Mouse (Mus musculus): ENCODE measurements around the gene Abhd10.

Gene Abhd10

DNA sequence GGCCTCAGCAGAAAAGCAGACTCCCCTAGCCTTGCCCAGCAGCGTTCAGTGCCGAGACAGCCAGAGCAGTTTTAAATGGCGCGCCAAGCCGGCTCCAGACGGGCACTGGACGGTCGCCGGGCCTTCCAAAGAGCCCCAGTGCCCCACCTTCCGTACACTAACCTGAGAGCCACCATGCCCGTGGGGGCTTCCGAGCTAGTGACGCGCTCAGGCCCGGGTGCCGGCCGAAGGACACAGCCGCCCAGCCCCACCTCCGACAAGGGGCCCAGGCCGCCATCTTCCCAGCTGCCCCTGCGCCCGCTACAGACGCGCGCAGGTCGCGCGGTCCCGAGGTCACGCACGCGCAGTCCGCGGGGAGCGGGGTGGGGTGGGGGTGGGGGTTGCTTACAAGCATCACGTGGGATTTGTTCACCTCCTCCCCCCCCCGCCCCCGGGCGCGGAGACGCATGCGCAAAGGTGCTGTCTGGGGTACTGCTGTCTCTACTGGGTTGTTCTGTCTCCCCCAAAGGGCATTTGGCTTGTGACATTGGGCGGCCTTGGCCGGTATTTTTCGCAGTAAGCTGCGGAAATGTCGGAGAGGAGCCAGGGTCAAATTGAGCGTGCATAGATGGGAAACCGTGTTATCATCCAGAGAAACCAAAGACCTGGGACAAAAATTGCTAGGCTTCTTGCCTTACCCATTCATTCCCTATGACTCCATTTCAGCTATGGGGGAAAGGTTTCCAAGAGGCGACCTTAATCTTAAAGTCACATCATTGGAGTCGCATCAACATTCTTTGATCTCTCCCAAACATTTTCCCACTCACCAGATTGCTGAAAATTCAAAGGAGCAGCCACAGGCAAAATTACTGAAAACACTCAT is at the start of gene Abhd10:
Abhd10 (minus strand) TSS at position 341 of the 862 bp plus-strand sequence.
- peak; percentile 91 for DNase-seq (ENCODE audit: low read depth, low spot score)

DNA sequence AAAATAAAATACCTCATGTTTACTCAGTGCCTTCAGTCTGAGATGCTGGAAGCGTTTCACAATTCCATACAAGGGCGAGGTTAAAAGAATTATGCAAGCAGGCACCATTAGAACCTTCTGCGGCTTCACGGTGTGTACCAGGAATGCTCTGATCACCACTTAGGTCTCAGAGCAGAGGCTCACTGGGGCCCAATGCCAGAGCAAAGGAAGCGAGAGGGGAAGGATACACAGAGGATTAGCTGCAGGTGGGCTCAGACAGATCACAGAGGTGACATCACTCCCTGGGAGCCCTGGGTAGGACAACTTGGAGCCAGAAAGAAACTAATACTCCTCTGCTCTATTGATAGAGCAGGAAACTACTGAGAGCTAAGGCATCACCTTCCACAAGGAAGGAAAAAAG is 48.5 kb upstream of the Abhd10 start:
- DNase-seq (ENCODE audit: low read depth, low spot score), result no peak

DNA sequence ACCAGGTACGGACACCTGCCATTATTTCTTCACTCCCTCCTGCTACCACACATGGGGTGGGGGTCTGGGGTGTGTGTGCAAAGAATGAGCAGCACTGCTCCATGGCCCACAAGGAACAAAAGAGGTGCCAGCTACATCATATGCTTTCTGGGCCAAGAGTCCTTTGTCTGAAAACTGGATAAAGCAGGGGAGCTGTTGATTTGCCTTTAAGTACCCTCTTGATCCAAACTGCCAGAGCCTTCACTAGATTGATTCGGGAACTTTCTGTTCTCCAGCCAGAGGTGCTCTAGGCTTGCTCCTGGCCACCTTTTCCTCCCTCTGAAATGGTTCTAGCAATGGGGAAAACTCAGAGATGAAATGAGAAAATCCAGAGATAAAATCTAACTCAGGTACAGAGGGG is 46.6 kb upstream of the Abhd10 start:
- DNase-seq (ENCODE audit: low read depth, low spot score), result no peak

DNA sequence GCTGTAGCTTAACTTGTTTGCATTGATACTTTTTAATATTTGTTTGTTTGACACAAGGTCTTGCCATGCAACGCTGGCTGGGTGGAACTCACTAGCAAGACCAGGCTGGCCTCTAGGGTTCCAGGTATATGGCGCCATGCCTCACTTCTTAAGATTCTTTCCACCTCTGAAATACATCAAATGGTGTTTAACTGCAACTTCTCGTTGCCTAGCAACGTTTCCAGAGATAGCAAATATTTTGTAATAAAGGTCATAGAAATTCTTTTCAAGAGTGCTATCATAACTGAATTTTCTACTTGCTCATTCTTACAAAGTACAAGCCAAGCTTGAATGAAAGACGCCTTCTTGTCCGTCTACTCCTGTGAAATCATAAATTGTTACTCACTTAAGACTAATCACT is 44.9 kb upstream of the Abhd10 start:
- no peak for DNase-seq (ENCODE audit: low read depth, low spot score)

DNA sequence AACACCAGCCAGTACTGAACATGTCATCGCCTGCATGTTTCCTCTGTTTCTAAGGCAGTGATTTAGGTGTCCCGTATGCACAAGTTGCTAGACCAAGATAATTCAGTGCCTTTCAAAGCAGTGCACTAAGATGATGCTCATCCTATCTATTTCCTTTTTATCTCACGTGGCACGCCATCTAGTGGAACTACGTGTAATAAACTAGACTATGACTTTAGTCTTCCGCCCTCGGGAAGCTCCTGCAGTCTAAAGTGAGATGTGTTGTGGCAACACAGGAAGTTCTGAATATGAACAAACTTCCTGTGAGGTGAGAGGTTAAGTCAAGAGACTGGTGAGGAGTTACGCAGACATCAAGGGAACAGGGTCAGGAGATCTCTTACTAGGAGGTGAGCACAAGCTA is 43.9 kb upstream of the Abhd10 start:
- DNase-seq (ENCODE audit: low read depth, low spot score), result no peak

DNA sequence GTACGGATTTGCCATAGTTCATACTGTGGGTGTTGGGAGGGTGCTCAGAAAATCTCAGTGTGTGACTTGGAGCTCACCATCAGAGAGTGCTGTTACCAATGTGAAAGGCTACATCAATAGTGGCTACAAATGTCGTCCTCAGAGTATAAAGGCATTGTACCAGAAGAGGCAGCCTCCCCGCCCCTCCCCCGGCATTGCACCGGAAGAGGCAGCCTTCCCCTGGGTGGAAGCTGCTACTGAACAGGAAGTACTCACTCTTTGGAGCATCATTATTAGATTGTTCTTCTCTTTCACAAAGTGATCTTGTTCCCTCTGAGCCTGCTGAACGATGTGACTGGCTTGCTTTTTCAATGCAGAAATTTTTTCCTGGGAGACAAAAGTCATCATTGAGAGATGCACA is 37.2 kb upstream of the Abhd10 start:
- no peak for DNase-seq (ENCODE audit: low read depth, low spot score)

DNA sequence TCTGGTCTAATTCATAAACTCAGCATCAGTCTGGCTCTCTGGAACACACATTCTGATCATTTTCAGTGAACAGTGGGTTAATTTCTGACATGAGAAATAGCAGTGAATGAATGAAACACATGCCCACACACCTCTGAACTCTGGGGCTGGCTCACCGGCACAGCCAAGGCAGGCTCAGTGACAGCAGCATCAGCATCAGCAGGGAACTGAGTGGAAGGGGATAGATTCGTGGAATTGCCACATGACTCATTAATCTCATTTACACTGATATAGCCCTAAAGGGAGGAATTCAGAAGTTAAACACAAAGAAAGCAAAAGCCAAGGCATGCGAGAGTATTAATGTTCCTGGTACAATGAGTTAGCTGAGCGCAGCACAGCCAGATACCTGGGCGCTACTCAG is 32.1 kb upstream of the Abhd10 start:
- DNase-seq (ENCODE audit: low read depth, low spot score), result no peak

DNA sequence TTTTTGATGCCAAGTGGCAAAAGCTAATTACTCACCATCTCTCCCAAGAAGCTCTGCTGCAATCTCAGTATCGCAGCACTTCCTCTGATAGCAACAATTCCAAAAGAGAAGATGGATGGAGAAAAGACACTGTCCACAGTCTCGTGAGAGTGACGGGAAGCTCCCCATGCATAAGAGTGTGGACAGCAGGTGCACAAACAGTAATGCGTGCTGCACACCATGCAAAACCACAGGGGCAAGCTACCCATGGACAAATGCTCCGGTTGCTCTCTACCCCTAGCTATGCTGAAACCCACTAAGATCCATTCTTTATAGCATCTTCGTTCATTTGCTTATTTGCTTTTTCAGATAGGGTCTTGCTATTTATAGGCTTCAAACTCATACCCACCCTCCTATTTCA is 28.2 kb upstream of the Abhd10 start:
- no peak for DNase-seq (ENCODE audit: low read depth, low spot score)

DNA sequence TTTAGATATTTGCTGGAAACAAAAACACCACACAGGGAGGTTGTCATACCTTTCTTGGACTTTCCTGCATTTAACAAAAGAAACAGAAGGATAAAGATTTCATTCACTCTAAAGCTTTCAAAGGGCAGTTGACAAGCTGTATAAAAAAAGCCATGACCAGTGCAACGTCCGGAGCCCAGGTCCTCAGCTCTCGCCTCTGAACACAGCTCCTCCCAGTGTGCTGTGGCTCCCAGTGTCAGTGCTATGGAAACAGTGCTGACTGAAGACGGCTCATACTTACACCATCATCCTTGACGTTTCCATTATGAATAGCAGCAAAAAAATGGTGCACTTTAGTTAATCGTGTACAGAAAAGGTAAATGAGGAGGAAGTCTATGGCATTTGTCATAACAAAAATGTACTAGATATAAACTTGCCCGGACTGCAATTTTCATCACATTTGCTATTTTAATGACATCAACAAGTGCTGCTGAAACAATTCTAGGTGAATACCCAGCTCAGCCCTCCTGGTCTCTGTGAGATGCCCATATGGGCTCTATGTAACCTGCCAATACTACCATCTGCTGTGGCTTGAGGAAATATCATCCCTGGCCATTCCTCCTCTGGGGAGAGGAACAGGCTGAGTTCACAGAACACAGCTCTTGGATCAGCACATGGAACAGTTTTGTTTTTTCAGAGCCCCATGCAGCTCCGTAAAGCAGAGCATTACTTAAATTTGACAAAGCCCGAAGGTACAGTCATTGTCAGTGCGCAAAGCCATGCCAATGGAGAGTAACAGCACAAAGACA is 25.3 kb upstream of the Abhd10 start:
- DNase-seq (ENCODE audit: low read depth, low spot score), result no peak

DNA sequence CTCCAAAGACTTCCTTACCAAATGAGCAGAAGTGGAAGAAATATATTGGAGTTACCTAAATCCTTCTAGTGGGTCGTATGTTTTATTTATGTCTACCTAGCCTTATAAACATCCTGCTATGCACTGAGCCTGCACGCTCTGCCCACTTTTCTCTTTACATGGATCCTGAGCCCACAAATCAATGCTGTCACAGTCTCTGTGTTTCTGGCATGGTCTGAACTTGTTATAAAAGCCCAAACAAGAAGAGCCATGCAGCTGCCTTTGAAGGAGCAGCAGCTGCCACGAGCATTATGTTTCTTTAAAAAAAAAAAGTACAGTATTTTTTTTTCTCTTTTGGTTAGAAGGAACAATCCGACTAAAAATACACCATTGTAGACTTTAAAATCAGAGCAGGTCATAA is 24.7 kb upstream of the Abhd10 start:
- DNase-seq (ENCODE audit: low read depth, low spot score), result peak; percentile 34

DNA sequence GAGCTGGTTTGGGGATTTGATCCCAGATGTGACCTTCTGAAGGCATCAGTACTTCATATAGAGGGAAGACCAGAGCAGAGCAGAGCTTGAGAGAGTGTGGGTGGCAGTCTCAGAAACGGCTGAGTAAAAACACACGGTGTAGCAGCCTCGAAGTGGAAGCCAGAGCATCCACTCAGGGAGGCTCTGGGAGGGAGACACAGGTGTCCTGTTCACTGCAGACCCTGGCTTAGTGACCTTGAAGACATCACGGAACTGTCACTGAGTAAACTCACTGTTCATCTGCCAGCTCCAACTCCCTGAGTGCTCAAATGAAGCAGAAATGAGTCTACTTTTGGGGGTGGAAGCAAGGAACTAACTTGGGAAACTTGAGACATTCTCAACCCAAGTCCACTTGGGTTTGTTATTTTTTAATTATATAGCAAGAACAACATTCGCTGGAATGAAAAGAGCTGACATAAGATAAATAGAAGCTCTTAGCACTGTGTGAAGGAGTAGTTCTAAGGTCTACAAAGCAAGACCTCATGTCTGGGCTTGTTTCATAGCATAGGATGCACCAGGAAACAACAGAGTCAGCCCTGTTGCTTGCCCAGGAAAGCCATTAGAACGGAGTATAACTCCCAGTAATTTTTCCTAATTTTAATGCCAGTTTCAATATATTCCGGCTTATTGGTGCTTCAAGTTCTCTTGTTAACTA is 23.2 kb upstream of the Abhd10 start:
- no peak for DNase-seq (ENCODE audit: low read depth, low spot score)

DNA sequence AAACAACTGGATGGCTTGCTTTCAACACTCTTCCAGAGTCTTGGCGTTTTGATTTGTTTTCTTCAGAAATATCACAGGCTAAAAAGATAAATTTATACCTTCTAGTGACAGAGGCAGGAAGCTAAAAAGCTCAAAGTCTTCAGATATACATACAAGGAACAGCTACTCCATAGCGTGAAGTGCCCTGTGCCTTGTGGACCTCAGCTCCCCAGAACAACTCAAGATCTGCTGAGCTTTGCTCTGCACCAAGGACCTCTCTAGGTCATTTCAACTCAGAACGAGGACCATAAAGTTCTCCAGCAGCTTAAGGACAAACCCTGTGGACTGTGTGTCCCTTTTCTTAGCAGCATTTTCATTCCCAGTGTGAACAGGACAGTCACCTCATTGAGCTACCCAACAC is 22.3 kb upstream of the Abhd10 start:
- no peak for DNase-seq (ENCODE audit: low read depth, low spot score)

DNA sequence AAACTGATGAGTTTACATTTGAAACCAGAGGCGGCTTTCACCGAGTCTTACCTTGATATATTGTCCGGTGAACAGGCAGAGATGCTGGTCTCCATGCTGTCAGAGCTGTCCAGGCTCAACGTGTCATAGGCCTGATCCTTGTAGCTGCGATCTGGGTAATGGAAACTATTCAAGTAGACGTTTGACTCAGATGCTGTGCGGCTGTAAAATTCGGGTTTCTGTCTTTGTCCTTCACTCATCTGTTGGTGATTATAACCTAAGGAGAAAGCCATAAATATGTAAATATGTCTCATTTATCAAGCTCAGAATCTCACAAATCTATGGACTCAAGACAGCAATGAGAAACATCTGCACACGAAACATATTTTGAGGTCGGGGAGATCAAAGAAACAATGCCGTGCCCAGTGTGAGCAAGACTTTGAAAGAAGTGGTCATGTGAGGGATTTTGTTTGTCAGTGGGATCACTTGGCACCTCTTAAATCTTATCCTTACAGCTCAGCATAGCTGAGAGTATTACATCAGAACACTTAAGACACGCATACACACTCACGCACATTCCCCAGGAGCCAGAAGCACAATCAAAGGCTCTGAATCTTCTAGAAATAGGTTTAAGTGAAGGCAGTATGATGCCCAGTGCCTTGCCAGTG is 20.2 kb upstream of the Abhd10 start:
- peak; percentile 70 for DNase-seq (ENCODE audit: low read depth, low spot score)

DNA sequence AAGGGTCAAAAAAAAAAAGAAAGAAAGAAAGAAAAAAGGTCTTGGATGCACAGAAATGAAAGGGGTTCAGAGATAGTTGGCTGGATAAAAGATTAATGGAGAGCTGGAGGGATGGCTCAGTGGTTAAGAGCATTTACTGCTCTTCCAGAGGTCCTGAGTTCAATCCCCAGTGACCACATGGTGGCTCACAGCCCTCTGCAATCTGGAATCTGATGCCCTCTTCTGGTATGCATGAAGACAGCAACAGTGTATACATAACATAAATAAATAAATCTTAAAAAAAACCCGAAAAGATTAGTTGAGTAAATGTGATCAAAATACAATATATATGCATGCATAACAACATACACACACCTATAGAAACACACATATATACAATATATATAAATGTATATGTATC is 18.7 kb upstream of the Abhd10 start:
- no peak for DNase-seq (ENCODE audit: low read depth, low spot score)

DNA sequence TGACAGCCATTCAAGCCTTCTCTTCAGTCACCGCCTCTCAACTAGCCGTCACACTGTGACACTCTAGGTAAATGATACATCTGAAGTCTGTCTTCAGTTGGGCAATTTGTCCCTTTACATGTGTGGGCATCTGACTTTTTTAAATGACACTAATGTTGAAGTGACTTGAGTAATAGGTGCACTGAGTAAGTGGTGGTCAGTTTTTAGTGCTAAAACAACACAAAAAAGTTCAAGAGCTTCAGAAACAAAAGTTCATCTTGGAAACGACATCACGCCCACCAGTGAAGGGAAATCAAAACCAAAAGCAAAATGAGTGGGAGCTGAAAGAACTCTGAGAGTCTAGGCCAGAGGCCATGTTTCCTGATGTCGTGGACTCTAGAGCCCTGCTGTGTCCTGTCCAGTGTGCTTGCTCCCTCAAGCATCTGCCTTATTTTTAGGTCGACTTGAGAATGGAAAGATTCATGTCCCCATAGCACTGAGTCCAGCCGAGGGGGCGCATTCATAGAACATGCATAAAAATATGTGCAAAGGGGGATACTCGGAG is 16.0 kb upstream of the Abhd10 start:
- DNase-seq (ENCODE audit: low read depth, low spot score), result no peak

DNA sequence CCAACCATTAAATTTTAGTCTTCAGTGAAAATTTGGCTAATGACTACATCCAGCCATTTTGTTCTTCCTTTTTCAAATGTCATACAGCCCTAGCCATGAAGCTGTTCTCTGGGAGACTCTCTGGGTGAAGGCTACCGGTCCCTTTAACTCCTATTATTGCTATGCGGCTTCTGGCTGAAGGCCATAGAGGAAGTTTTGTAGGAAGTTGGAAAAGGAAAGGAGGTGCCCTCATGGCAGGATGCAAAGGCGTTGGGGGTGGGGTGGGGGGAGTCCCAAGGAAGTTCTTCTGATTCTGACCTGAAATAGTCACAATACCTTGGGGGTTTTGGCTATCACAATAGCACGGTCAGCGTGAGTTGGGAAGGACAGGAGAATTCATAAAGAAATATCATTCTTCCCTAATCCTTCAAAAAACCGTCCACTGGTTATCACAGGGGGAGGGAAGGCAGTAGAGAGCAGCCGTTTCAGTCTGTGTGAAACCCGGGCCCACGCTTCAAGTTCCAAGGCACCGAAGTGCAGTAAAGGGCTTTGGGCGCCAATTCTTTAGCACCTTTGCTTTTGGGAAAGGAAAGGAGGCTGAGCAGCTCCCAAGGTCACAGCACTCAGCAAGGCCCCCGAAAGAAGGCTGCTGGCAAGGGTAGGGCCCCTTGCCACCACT is 14.8 kb upstream of the Abhd10 start:
- DNase-seq (ENCODE audit: low read depth, low spot score), result no peak

DNA sequence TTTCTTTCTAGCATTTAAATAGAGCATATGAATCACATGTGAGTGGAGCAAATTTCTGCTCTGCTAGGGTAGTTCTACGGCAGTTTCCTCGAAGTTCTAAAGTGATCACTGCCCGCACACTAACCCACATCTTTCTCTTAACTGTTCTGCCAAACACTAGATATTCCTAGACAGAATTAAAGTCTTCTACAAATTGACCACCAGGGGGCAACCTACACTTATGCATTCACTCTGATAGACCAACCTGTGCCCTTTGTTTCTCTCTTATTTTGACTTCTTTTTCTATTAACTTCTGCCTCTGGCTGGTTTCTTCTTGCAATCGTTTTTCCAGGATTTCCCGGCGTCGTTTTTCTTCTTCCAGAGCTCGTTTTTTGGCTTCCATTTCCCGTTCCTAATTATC is 14.1 kb upstream of the Abhd10 start:
- DNase-seq (ENCODE audit: low read depth, low spot score), result peak; percentile 73

DNA sequence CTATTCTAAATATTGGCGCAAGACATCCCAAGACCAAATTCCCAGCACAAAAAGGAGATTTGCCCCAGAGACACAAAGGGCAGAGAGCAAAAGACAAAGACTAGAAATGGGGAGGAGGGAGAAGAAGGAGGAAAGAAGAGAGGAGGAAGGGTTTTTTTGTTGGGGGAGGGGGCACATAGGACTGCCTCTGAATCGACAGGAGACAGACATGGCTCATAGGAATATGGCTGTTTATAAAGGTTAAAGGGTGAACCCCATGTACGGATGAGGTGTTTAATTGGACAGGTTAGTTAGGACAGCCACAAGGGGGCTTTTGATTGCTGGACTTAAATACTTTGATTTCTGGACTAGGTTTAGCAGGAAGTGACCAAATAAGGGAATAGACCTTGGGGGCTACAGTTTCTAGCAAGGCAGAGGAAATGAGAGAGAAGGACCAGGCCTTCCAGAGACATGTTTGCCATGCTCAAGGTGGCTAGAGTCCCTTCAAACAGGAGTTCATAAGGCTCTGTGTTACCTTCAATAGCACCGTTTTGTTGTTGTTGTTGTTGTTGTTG is 913 bp upstream of the Abhd10 start:
- DNase-seq (ENCODE audit: low read depth, low spot score), result no peak

DNA sequence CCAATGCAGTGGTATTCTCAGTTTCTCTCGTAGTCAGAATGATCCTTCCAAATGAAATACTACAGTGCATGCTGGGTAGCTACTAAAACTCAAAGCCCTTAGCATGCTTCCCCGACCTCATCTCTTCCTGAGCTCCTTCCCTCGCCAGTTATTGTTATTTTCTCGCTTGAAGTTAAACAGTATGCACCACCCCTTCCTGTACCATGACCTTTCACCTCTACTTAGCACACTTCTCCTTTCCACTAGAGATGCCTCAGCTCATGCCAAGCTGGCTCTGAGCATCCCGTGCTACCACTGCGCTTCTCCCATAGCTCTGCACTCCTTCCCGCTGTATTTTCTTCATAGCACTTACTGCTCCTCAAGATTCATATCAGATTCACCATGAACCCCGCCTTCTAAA is 4.9 kb downstream of the Abhd10 start:
- DNase-seq (ENCODE audit: low read depth, low spot score), result no peak

DNA sequence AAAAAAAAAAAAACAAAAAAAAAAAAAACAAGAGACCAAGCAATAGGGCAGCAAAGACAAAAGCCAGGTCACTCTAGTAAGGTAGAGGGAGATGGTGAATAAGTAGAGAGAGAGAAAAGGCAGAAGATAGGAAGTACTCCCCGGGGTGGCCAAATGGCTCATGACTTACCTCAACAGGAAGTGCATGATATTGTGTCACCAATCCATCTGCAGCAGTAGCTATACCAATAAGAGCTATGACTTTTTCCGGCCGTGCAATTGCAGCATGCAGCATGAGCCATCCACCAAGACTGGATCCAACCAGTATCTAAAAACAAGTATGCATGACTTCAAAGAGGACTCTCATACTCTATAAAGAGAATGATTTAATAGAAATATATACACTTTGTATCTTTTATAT is 6.0 kb downstream of the Abhd10 start:
- no peak for DNase-seq (ENCODE audit: low read depth, low spot score)

DNA sequence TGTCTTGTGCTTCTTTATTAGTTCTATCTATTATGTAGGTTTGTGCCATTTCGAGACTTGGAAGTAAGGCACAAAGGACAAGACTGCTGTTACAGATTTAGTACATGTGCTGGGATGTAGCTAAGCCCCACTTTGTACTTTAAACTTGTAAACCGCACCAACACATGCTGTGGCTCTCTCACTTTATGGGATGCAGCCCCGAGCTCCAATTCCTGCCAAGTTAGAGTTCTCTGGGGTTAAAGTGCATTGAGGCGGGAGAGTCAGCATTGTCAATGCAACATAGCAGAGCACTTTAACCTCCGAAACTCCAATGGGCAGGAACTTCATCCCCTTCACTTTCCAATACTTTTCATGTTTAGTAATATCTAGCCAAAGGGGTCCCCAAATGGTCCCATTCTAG is 13.6 kb downstream of the Abhd10 start:
- no peak for DNase-seq (ENCODE audit: low read depth, low spot score)
